8 mouse cellular contexts compared by ENCODE assay signal in the genomic region with DNA sequence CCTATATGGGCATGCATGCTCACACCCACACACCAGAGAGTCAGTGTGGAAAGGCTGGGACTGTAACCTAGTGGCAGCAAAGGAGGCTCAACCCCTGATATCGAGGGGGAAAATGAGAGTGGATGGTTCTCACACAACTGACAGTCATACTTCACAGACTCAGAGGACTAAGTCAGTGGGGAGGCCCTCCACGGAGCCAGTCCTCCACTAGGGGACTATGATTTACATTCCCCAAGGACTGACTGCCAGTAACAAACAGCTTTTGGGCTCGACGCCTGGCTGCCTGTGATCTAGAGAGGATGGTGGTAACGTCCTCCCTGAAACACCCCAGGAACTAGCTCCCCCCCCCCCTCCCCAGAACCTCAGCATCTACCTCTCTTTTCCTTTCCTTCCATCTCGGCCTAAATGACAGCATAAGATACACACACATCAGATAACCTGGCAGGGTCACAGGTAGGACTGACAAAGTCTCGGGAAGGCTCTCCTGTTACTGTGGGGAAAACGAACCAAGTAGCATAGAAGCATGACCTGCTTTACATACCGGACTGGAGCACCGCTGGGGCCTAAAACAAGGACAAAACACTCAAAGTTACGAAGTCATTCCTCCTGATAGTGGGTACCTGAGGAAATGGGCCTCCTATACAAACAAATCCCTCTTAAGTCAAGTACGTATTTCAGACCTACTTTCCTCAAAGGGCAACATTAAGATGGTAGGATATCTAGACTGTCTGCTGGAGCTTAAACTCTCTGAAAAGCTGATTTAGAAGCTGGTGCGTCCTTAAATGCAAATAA. TPM values are rescaled to one million over a fixed set of nuclear protein-coding genes. Genes with fewer than 3 reads are reported as not detected.
DNase-seq lines count a peak whose midpoint lies in the region; ATAC-seq and TF ChIP-seq lines count a peak whose summit lies in the region.

No protein-coding gene starts in this region.

- DNase-seq in adrenal gland, adult 2 months, result peak; percentile 39
- DNase-seq in adrenal gland, postnatal 4 days (ENCODE audit: low spot score in 2 of 2), result no peak
- no peak for DNase-seq in testis, postnatal 14 days (ENCODE audit: low spot score)
- DNase-seq in thymus, postnatal 10 days (ENCODE audit: low spot score in 2 of 2), result no peak

- no peak for TF ChIP-seq POLR2A in testis, adult 2 months (IDR thresholded peaks at IDR 0.05; ENCODE audit: control insufficient read depth, low read depth, low read length)

- no peaks in the 10 kb centered on the region for H3K36me3 ChIP-seq in testis, adult 2 months (ENCODE audit: control insufficient read depth, insufficient read depth, low read length)
- H3K36me3 ChIP-seq in heart, embryonic 15.5 days, result no peaks in the 10 kb centered on the region
- H3K36me3 ChIP-seq in limb, embryonic 12.5 days, result no peaks in the 10 kb centered on the region
- no peaks in the 10 kb centered on the region for H3K36me3 ChIP-seq in midbrain, embryonic 16.5 days (ENCODE audit: control insufficient read depth, insufficient read depth, low read length)

- ATAC-seq in heart, embryonic 15.5 days (replicated peaks; ENCODE audit: insufficient number of reproducible peaks, insufficient read depth, low FRiP score, low read depth), result no peak
- no peak for ATAC-seq in limb, embryonic 12.5 days (ENCODE audit: insufficient number of reproducible peaks, insufficient read depth, low FRiP score, low TSS enrichment, low read depth)
- 0 out of 2 replicates have a peak, but pooled peaks have one; percentile 1 for ATAC-seq in midbrain, embryonic 16.5 days

- H3K9ac ChIP-seq in heart, embryonic 15.5 days, result peak overlapping the region; percentile 71
- peak overlapping the region; percentile 61 for H3K9ac ChIP-seq in limb, embryonic 12.5 days (replicated peaks)
- H3K9ac ChIP-seq in midbrain, embryonic 16.5 days (ENCODE audit: low read depth, low read length), result peak overlapping the region; percentile 81

- peak overlapping the region; percentile 68 for H3K4me2 ChIP-seq in heart, embryonic 15.5 days
- H3K4me2 ChIP-seq in limb, embryonic 12.5 days, result peak overlapping the region; percentile 71
- peak overlapping the region; percentile 87 for H3K4me2 ChIP-seq in midbrain, embryonic 16.5 days (ENCODE audit: low read length)

- no peaks in the 10 kb centered on the region for H3K27me3 ChIP-seq in testis, adult 2 months (ENCODE audit: control insufficient read depth, insufficient read depth, low read length)
- H3K27me3 ChIP-seq in heart, embryonic 15.5 days, result no peaks in the 10 kb centered on the region
- H3K27me3 ChIP-seq in limb, embryonic 12.5 days, result no peaks in the 10 kb centered on the region
- H3K27me3 ChIP-seq in midbrain, embryonic 16.5 days (ENCODE audit: control insufficient read depth, insufficient read depth, low read depth, low read length), result no peaks in the 10 kb centered on the region

- H3K9me3 ChIP-seq in heart, embryonic 15.5 days (replicated peaks), result no peaks in the 10 kb centered on the region
- H3K9me3 ChIP-seq in limb, embryonic 12.5 days, result no peaks in the 10 kb centered on the region
- H3K9me3 ChIP-seq in midbrain, embryonic 16.5 days (replicated peaks; ENCODE audit: control insufficient read depth, low read length, poor library complexity, severe bottlenecking), result no peaks in the 10 kb centered on the region

- H3K27ac ChIP-seq in testis, adult 2 months (ENCODE audit: control insufficient read depth, insufficient read depth, low read depth, low read length), result no peak overlapping the region; the same call in 1 of the 2 replicates
- H3K27ac ChIP-seq in heart, embryonic 15.5 days, result peak overlapping the region; percentile 70; the same call in 1 of the 2 replicates
- H3K27ac ChIP-seq in limb, embryonic 12.5 days, result no peak overlapping the region
- no peak overlapping the region; the same call in 1 of the 2 replicates for H3K27ac ChIP-seq in midbrain, embryonic 16.5 days (ENCODE audit: low read length)

- TF ChIP-seq CTCF in testis, adult 2 months (IDR thresholded peaks at IDR 0.05; ENCODE audit: control insufficient read depth, insufficient read depth, insufficient replicate concordance, low read depth, low read length), result no peak

- 37% methylated on average over 13 of the region's 13 CpGs for WGBS in heart, embryonic 15.5 days
- WGBS in limb, embryonic 12.5 days, result 44% methylated on average over 13 of the region's 13 CpGs
- WGBS in midbrain, embryonic 16.5 days, result 43% methylated on average over 13 of the region's 13 CpGs

- peak overlapping the region; percentile 95 for H3K4me3 ChIP-seq in testis, adult 2 months (ENCODE audit: control insufficient read depth, low read depth, low read length)
- H3K4me3 ChIP-seq in heart, embryonic 15.5 days, result peak overlapping the region; percentile 76
- peak overlapping the region; percentile 63 for H3K4me3 ChIP-seq in limb, embryonic 12.5 days (replicated peaks)
- H3K4me3 ChIP-seq in midbrain, embryonic 16.5 days (ENCODE audit: low read depth, low read length), result peak overlapping the region; percentile 72

- H3K4me1 ChIP-seq in testis, adult 2 months (ENCODE audit: control insufficient read depth, insufficient read depth, low read length), result peaks cover 12% of the 10 kb centered on the region
- H3K4me1 ChIP-seq in heart, embryonic 15.5 days (replicated peaks), result peaks cover 20% of the 10 kb centered on the region
- H3K4me1 ChIP-seq in limb, embryonic 12.5 days (replicated peaks), result peaks cover 17% of the 10 kb centered on the region
- peaks cover 11% of the 10 kb centered on the region for H3K4me1 ChIP-seq in midbrain, embryonic 16.5 days (ENCODE audit: control insufficient read depth, insufficient read depth, low read length)

RNA-seq across cellular contexts. Expression of gene Elmod3, which starts 0.9 kb away (rescaled TPM):
- total RNA-seq in adrenal gland, adult 2 months (2021), result 10 to 100 TPM; 12.9 to 25.6 TPM
- 25.5 and 29.3 TPM in 2 replicates for polyA plus RNA-seq in adrenal gland, adult 2 months (2012; rRNA removed)
- 10 to 100 TPM; 14.2 to 16.8 TPM for total RNA-seq in adrenal gland, postnatal 4 days (2021)
- polyA plus RNA-seq in testis, adult 2 months (2012; rRNA removed), result 40.2 and 46.0 TPM in 2 replicates
- polyA plus RNA-seq in heart, embryonic 15.5 days (2015; fragmentation: Nextera tagmentation; extraction: Ambion mirVana), result 12.3 and 13.5 TPM in 2 replicates
- polyA plus RNA-seq in limb, embryonic 12.5 days (2016; fragmentation: Nextera tagmentation; extraction: Ambion mirVana), result 14.8 and 15.2 TPM in 2 replicates
- polyA plus RNA-seq in midbrain, embryonic 16.5 days (2015; fragmentation: Nextera tagmentation; extraction: Ambion mirVana), result 17.3 and 17.8 TPM in 2 replicates

RNA-seq across cellular contexts. Expression of gene Retsat, which starts 1.0 kb away (rescaled TPM):
- total RNA-seq in adrenal gland, adult 2 months (2021), result 100 to 1,000 TPM; 390 to 465 TPM
- 96.6 and 123 TPM in 2 replicates for polyA plus RNA-seq in adrenal gland, adult 2 months (2012; rRNA removed)
- 100 to 1,000 TPM; 159 to 166 TPM for total RNA-seq in adrenal gland, postnatal 4 days (2021)
- 9.4 and 11.0 TPM in 2 replicates for polyA plus RNA-seq in testis, adult 2 months (2012; rRNA removed)
- polyA plus RNA-seq in heart, embryonic 15.5 days (2015; fragmentation: Nextera tagmentation; extraction: Ambion mirVana), result 19.8 and 21.4 TPM in 2 replicates
- 10.8 and 12.4 TPM in 2 replicates for polyA plus RNA-seq in limb, embryonic 12.5 days (2016; fragmentation: Nextera tagmentation; extraction: Ambion mirVana)
- 5.9 and 6.3 TPM in 2 replicates for polyA plus RNA-seq in midbrain, embryonic 16.5 days (2015; fragmentation: Nextera tagmentation; extraction: Ambion mirVana)

RNA-seq across cellular contexts. Expression of gene Tgoln1, which starts 19.5 kb away (rescaled TPM):
- 100 to 1,000 TPM; 241 to 274 TPM for total RNA-seq in adrenal gland, adult 2 months (2021)
- polyA plus RNA-seq in adrenal gland, adult 2 months (2012; rRNA removed), result 38.9 and 46.0 TPM in 2 replicates
- 10 to 100 TPM; 94.9 to 96.7 TPM for total RNA-seq in adrenal gland, postnatal 4 days (2021)
- polyA plus RNA-seq in testis, adult 2 months (2012; rRNA removed), result 21.4 and 29.8 TPM in 2 replicates
- polyA plus RNA-seq in heart, embryonic 15.5 days (2015; fragmentation: Nextera tagmentation; extraction: Ambion mirVana), result 22.7 and 24.4 TPM in 2 replicates
- 20.9 and 21.7 TPM in 2 replicates for polyA plus RNA-seq in limb, embryonic 12.5 days (2016; fragmentation: Nextera tagmentation; extraction: Ambion mirVana)
- polyA plus RNA-seq in midbrain, embryonic 16.5 days (2015; fragmentation: Nextera tagmentation; extraction: Ambion mirVana), result 40.7 and 45.0 TPM in 2 replicates

RNA-seq across cellular contexts. Expression of gene Capg, which starts 53.1 kb away (rescaled TPM):
- 10 to 100 TPM; 32.2 to 56.3 TPM for total RNA-seq in adrenal gland, adult 2 months (2021)
- 38.9 and 41.9 TPM in 2 replicates for polyA plus RNA-seq in adrenal gland, adult 2 months (2012; rRNA removed)
- total RNA-seq in adrenal gland, postnatal 4 days (2021), result 10 to 100 TPM; 48.9 to 55.2 TPM
- 1.3 and 4.1 TPM in 2 replicates for polyA plus RNA-seq in testis, adult 2 months (2012; rRNA removed)
- 22.6 and 36.5 TPM in 2 replicates for polyA plus RNA-seq in heart, embryonic 15.5 days (2015; fragmentation: Nextera tagmentation; extraction: Ambion mirVana)
- polyA plus RNA-seq in limb, embryonic 12.5 days (2016; fragmentation: Nextera tagmentation; extraction: Ambion mirVana), result 26.2 and 27.4 TPM in 2 replicates
- polyA plus RNA-seq in midbrain, embryonic 16.5 days (2015; fragmentation: Nextera tagmentation; extraction: Ambion mirVana), result 5.9 and 6.8 TPM in 2 replicates
